Mouse (Mus musculus) midbrain, embryonic 16.5 days (tissue): ENCODE results near the gene B430306N03Rik. TPM values are rescaled to one million over a fixed set of nuclear protein-coding genes. Genes with fewer than 3 reads are reported as not detected.

ENCODE experiments used
- polyA plus RNA-seq: library from polyadenylated mRNA; unstranded; fragments of >200 nt; fragmentation: Nextera tagmentation; extraction: Ambion mirVana; gene quantifications from 2 replicates; pipeline ENCODE4 v1.2.1, GENCODE M21; 2015

The B430306N03Rik gene
- polyA plus RNA-seq, 1 experiment from 2014 or later: 0.14 TPM

Other genes starting within 250 kb of the B430306N03Rik start
- gene 1700067P10Rik, start 226.8 kb upstream of the B430306N03Rik start, polyA plus RNA-seq: not detected in 2 replicates
- gene 9830107B12Rik, start 169.9 kb upstream of the B430306N03Rik start, polyA plus RNA-seq: not detected in 2 replicates
- 0.20 TPM in 1 of 2 replicates, not detected in the other for gene A530064D06Rik, start 148.9 kb upstream of the B430306N03Rik start, polyA plus RNA-seq
- gene Trem1, start 83.4 kb upstream of the B430306N03Rik start, polyA plus RNA-seq: not detected in 2 replicates
- not detected in 2 replicates for gene Trem3, start 68.4 kb upstream of the B430306N03Rik start, polyA plus RNA-seq
- gene Treml4, start 51.8 kb upstream of the B430306N03Rik start, polyA plus RNA-seq: 0.38 TPM in 1 of 2 replicates, not detected in the other
- gene Treml2, start 16.6 kb upstream of the B430306N03Rik start, polyA plus RNA-seq: 0.09 TPM in 1 of 2 replicates, not detected in the other
- gene Trem2, start 30.3 kb downstream of the B430306N03Rik start, polyA plus RNA-seq: 2.9 and 3.1 TPM in 2 replicates
- gene Treml1, start 43.8 kb downstream of the B430306N03Rik start, polyA plus RNA-seq: 0.22 and 0.39 TPM in 2 replicates
- 10.7 and 11.1 TPM in 2 replicates for gene Nfya, start 93.8 kb downstream of the B430306N03Rik start, polyA plus RNA-seq
- 32.7 and 36.4 TPM in 2 replicates for gene Oard1, start 93.9 kb downstream of the B430306N03Rik start, polyA plus RNA-seq
- gene Apobec2, start 116.8 kb downstream of the B430306N03Rik start, polyA plus RNA-seq: 0.43 and 0.58 TPM in 2 replicates
- gene Tspo2, start 135.4 kb downstream of the B430306N03Rik start, polyA plus RNA-seq: 1.8 and 1.9 TPM in 2 replicates
- gene Unc5cl, start 138.8 kb downstream of the B430306N03Rik start, polyA plus RNA-seq: 0.21 TPM in 1 of 2 replicates, not detected in the other